Mouse (Mus musculus): Measurements from ENCODE around the gene Ppm1h. TPM values are rescaled to one million over a fixed set of nuclear protein-coding genes. Genes with fewer than 3 reads are reported as not detected.

Ppm1h gene
- polyA plus RNA-seq, 1 experiment: 34.2 TPM

- peaks cover 12% of the 10 kb centered on the region for H3K4me1 ChIP-seq (ENCODE audit: control insufficient read depth, insufficient read depth, low read length)
- peak overlapping the region; percentile 95 for H3K27ac ChIP-seq (ENCODE audit: insufficient read depth, low read length)
- TF ChIP-seq POLR2A (IDR thresholded peaks at IDR 0.05; ENCODE audit: extremely low read depth, insufficient read depth, low read length): no peak
- no peak for TF ChIP-seq CTCF (IDR thresholded peaks at IDR 0.05; ENCODE audit: extremely low read depth, insufficient read depth, low read length)
- H3K4me3 ChIP-seq (ENCODE audit: insufficient read depth, low read length): no peak overlapping the region
Measured at GRCm38 (mm10) chr10:122886055-122886915, 207.7 kb downstream of the Ppm1h start.

- H3K27ac ChIP-seq (ENCODE audit: insufficient read depth, low read length): 0 out of 2 replicates have a peak overlapping the region, but pooled peaks have one; percentile 95
- no peak overlapping the region for H3K4me3 ChIP-seq (ENCODE audit: insufficient read depth, low read length)
- TF ChIP-seq CTCF (IDR thresholded peaks at IDR 0.05; ENCODE audit: extremely low read depth, insufficient read depth, low read length): no peak
- no peak for TF ChIP-seq POLR2A (IDR thresholded peaks at IDR 0.05; ENCODE audit: extremely low read depth, insufficient read depth, low read length)
- peaks cover 12% of the 10 kb centered on the region for H3K4me1 ChIP-seq (ENCODE audit: control insufficient read depth, insufficient read depth, low read length)
Measured at GRCm38 (mm10) chr10:122886916-122887527, 208.5 kb downstream of the Ppm1h start.

- TF ChIP-seq POLR2A (IDR thresholded peaks at IDR 0.05; ENCODE audit: extremely low read depth, insufficient read depth, low read length) (no peak), CTCF (IDR thresholded peaks at IDR 0.05; ENCODE audit: extremely low read depth, insufficient read depth, low read length) (no peak)
- peak overlapping the region; percentile 0; the same call in 1 of the 2 replicates for H3K27ac ChIP-seq (ENCODE audit: insufficient read depth, low read length)
- no peak overlapping the region for H3K4me3 ChIP-seq (ENCODE audit: insufficient read depth, low read length)
- H3K4me1 ChIP-seq (ENCODE audit: control insufficient read depth, insufficient read depth, low read length): peaks cover 12% of the 10 kb centered on the region
Measured at GRCm38 (mm10) chr10:122887528-122888183, 209.1 kb downstream of the Ppm1h start.

GRCm38 (mm10) chr10:122890682-122891350 is 212.3 kb downstream of the Ppm1h start:
- TF ChIP-seq POLR2A (IDR thresholded peaks at IDR 0.05; ENCODE audit: extremely low read depth, insufficient read depth, low read length): no peak
- TF ChIP-seq CTCF (IDR thresholded peaks at IDR 0.05; ENCODE audit: extremely low read depth, insufficient read depth, low read length): no peak
- H3K4me3 ChIP-seq (ENCODE audit: insufficient read depth, low read length): no peak overlapping the region
- peaks cover 11% of the 10 kb centered on the region for H3K4me1 ChIP-seq (ENCODE audit: control insufficient read depth, insufficient read depth, low read length)
- H3K27ac ChIP-seq (ENCODE audit: insufficient read depth, low read length): no peak overlapping the region

DNA sequence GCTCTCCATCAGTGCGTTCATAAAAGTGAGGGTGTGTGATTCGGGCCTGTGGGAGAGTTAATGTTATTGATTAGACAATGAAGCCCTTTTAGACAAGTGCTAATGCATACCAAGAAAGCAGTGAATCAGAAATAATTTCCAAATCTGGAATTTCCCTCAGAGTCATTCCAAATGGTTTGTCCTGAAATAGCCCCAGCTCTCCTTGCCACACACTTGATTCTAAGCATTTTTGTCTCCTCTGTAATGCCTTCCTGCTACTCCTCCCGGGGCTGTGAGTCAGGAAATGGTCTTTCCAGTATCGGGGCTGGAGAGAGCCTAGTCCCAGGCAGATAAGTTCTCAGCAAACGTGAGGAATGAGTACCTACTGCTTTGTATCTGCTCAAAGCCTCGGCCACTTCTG is 212.9 kb downstream of the Ppm1h start:
- Histone ChIP-seq H3K27ac (ENCODE audit: insufficient read depth, low read length) (no peak overlapping the region), H3K4me3 (ENCODE audit: insufficient read depth, low read length) (no peak overlapping the region), H3K4me1 (ENCODE audit: control insufficient read depth, insufficient read depth, low read length) (peaks cover 9% of the 10 kb centered on the region)
- no peak for TF ChIP-seq CTCF (IDR thresholded peaks at IDR 0.05; ENCODE audit: extremely low read depth, insufficient read depth, low read length)
- no peak for TF ChIP-seq POLR2A (IDR thresholded peaks at IDR 0.05; ENCODE audit: extremely low read depth, insufficient read depth, low read length)

GRCm38 (mm10) chr10:122894555-122895069 is 216.1 kb downstream of the Ppm1h start:
- Histone ChIP-seq H3K27ac (ENCODE audit: insufficient read depth, low read length) (0 out of 2 replicates have a peak overlapping the region, but pooled peaks have one; percentile 47), H3K4me1 (ENCODE audit: control insufficient read depth, insufficient read depth, low read length) (peaks cover 6% of the 10 kb centered on the region), H3K4me3 (ENCODE audit: insufficient read depth, low read length) (no peak overlapping the region)
- TF ChIP-seq CTCF (IDR thresholded peaks at IDR 0.05; ENCODE audit: extremely low read depth, insufficient read depth, low read length): no peak
- no peak for TF ChIP-seq POLR2A (IDR thresholded peaks at IDR 0.05; ENCODE audit: extremely low read depth, insufficient read depth, low read length)

GRCm38 (mm10) chr10:122895121-122895770 is 216.7 kb downstream of the Ppm1h start:
- H3K4me1 ChIP-seq (ENCODE audit: control insufficient read depth, insufficient read depth, low read length): peaks cover 6% of the 10 kb centered on the region
- no peak for TF ChIP-seq POLR2A (IDR thresholded peaks at IDR 0.05; ENCODE audit: extremely low read depth, insufficient read depth, low read length)
- peak; percentile 50; the same call in 1 of the 2 replicates for TF ChIP-seq CTCF (IDR thresholded peaks at IDR 0.05; ENCODE audit: extremely low read depth, insufficient read depth, low read length)
- 0 out of 2 replicates have a peak overlapping the region, but pooled peaks have one; percentile 47 for H3K27ac ChIP-seq (ENCODE audit: insufficient read depth, low read length)
- H3K4me3 ChIP-seq (ENCODE audit: insufficient read depth, low read length): no peak overlapping the region

GRCm38 (mm10) chr10:122899971-122900370 is 221.4 kb downstream of the Ppm1h start:
- H3K4me3 ChIP-seq (ENCODE audit: insufficient read depth, low read length): no peak overlapping the region
- no peak for TF ChIP-seq POLR2A (IDR thresholded peaks at IDR 0.05; ENCODE audit: extremely low read depth, insufficient read depth, low read length)
- no peak for TF ChIP-seq CTCF (IDR thresholded peaks at IDR 0.05; ENCODE audit: extremely low read depth, insufficient read depth, low read length)
- H3K27ac ChIP-seq (ENCODE audit: insufficient read depth, low read length): no peak overlapping the region
- peaks cover 6% of the 10 kb centered on the region for H3K4me1 ChIP-seq (ENCODE audit: control insufficient read depth, insufficient read depth, low read length)

All from cortical plate, adult 2 months (tissue).